Mouse (Mus musculus) layer of hippocampus, adult 2 months (tissue): ENCODE data around the gene Mecr. TPM values are rescaled to one million over a fixed set of nuclear protein-coding genes. Genes with fewer than 3 reads are reported as not detected.

Experiments
- DNase-seq, 2 experiments: peaks; one replicate each; pipeline ENCODE4 v3.0.0; 2022; ENCODE audit warnings: low spot score in 2 of 2
- H3K27ac ChIP-seq: fragments of 200-600 bp; 2 replicates; pipeline ENCODE4 v1.8.1; 2022
- H3K4me3 ChIP-seq: fragments of 200-600 bp; 2 replicates; pipeline ENCODE4 v1.8.1; 2022; ENCODE audit warnings: mild to moderate bottlenecking
- CTCF ChIP-seq: fragments of 200-600 bp; conservative IDR thresholded peaks from 2 replicates; pipeline ENCODE4 v1.8.1; 2022; ENCODE audit warnings: antibody characterized with exemption, mild to moderate bottlenecking, moderate library complexity
- total RNA-seq, 2 experiments: library from RNA; stranded (reverse); gene quantifications; 2 replicates each; pipeline ENCODE4 v1.2.3; 2021

Gene Mecr
- total RNA-seq, 2 experiments from 2014 or later, result 33.1 to 35.8 TPM

DNA sequence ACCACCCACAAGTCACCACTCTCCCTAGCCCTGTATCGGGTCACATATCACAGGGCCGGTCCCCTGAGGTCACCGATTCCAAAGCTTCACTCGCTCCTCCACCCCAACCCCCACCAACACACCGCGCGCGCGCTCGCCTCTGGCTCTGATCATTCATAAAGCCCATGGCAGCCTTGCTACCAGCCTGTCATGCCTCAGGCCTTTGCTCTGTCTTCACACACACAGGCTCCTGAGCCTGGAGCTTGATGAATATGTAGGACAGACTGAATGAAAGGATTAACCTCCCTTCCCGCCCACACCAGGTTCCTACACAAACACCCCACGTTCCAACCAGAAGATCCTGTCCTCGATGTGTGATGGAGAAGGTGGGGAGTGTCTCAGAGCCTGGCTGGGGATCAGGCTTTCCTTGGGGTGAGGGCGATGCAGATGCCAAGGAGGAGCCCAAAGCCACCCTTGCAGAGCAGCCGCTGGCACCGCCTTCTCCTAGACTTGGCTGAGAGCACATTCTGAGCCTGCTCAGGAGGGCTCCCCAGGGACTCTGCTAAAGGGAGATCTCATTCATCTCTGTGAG lies 22.0 kb upstream of the Mecr start:
- Histone ChIP-seq H3K27ac (no peak overlapping the region), H3K4me3 (no peak overlapping the region)
- DNase-seq, result no peak

DNA sequence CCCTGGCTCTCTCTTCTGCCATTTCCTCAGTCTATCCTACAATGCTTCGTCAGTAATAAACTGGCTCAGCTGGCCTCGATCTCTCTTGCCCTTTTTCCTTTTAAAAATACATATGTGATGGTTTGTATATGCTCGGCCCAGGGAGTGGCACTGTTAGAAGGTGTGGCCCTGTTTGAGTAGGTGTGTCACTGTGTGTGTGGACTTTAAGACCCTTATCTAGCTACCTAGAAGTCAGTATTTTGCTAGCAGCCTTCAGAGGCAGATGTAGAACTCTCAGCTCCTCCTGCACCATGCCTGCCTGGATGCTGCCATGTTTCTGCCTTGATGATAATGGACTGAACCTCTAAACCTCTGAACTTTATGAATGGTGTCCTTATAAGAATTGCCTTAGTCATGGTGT lies 20.7 kb upstream of the Mecr start:
- Histone ChIP-seq H3K4me3 (no peak overlapping the region), H3K27ac (no peak overlapping the region)
- TF ChIP-seq CTCF, result no peak
- no peak for DNase-seq

More for the DNA sequence above, 22.0 kb upstream of the Mecr start:
- TF ChIP-seq CTCF, result no peak

DNA sequence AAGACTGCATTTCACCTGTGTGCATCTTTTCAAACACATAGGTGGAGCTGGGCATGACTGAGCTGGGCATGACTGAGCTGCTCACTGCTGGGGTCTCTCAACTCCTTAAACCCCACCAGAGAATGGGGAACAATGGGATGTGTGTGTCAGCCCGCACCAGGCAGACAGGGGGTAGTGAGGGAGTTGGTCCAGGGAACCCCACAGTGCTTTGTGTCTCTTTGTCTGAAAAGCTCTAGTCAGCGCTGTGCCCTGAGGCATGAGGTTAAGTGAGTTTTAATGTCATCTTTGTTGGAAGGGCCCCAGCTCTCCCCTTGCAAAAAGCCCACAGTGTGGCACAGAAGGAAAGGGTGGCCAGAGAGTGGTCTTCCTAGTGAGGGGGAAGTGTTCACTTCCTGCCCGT lies 18.3 kb upstream of the Mecr start:
- H3K27ac ChIP-seq, result no peak overlapping the region
- no peak for TF ChIP-seq CTCF
- no peak for DNase-seq
- no peak overlapping the region for H3K4me3 ChIP-seq

DNA sequence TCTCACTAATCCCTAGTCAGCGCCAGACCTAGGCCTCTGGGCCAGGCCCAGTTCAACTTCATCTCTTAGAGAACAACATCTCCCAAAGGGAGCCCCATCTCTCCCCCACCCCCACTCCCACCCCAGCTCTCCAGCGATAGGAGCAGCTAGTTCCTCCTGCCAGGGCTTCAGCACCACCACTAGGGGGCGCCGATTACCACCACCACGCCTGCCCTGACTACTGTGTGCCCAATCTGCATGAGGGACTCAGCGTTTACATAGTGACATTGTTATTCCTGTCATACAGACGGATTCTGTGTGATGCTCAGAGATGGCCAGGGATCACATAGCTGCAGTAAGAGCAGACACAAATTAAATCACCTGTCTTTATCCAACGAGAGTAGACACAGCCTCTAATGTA lies 17.4 kb upstream of the Mecr start:
- Histone ChIP-seq H3K27ac (no peak overlapping the region), H3K4me3 (no peak overlapping the region)
- peak; percentile 77 for TF ChIP-seq CTCF
- DNase-seq, result peak in 1 of 2 experiments; percentile 38

DNA sequence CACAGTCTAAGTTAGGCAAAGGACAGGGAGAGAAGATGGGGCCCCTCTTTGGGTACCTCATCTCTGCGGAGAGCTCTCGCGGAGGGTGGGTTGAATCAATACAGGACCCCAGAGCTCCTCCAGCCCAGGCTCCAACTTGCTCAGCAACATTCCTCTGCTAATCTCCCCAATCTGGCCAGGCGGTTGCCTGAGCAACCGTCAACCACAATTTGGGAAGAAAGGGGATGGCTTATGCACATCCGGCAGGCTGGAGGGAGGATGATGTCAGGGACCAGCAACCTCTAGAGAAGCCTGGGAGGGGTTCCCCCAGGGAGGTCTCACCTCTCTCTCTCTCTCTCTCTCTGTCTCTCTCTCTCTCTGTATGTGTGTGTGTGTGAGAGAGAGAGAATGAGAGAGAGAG lies 16.4 kb upstream of the Mecr start:
- Histone ChIP-seq H3K27ac (no peak overlapping the region), H3K4me3 (no peak overlapping the region)
- DNase-seq, result no peak
- TF ChIP-seq CTCF, result no peak

DNA sequence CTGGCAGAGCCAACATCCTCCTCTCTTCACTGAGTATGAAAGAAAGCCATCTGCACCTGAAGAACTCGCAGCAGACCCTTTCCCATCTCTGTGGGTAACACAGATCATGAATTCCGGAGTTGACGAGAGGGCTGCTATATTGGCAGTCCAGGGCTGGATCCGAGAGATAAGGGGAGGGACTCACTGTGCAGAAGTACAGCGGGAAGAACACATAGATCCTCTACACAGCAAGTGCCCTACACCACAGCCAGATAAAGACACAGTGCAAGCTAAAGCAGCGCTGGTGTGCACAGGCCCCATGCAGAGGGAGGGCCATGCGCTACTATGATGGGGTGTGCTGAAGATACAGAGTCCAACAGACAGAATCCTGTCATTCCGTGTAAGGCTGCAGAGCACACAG lies 14.1 kb upstream of the Mecr start:
- DNase-seq, result no peak
- Histone ChIP-seq H3K4me3 (no peak overlapping the region), H3K27ac (no peak overlapping the region)
- TF ChIP-seq CTCF, result no peak

DNA sequence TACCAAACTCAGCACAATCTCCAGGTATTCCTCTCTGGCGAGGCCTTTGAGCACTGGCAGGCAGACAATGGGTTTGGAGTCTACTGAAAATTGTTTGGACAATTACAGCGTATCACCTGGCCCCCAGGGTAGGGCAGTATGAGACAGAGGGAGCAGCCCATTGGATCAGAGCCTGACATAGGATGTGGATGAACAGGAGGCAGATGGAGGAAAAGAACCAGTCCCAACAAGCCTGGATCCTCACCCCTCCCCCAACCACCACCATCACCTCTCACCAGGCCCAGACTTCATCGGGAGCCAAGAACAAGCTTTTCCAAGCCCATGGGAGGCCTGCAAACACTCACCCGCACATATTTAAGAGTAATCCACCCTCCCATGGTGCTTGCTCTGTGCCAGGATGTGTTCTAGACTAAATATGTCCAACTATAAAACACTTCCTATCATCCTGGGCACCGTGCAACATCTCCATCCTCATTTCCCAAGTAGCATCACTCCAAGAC lies 11.7 kb upstream of the Mecr start:
- Histone ChIP-seq H3K4me3 (no peak overlapping the region), H3K27ac (no peak overlapping the region)
- DNase-seq, result no peak
- no peak for TF ChIP-seq CTCF

DNA sequence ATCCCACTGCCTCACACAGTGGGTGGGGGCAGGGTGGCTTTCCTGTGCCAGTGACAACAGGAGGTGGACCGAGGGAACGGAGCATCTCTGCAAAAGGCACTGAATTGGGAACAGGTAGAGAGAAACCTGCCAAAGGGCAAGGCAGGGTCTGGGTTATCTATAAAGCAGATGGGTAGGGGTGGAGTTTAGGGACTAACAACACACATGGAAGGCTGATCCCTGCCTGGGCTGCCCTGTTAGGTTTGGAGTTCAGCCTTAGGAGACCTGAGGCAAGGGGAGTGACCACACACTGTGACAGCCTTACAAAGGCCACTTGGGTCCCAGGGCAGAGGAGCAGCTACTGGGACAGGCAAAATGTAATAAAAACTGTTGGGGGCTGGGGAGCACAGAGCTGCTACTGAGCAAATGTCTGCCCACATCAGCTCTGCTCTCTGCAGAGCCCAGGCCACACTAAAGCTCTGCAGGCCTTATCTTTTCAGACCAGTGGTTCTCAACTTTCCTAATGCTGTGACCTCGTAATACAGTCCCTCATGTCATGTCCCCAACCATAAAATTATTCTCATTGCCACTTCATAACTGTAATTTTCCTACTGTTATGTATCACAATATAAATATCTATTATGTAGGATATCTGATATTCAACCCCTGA lies 10.4 kb upstream of the Mecr start:
- Histone ChIP-seq H3K27ac (no peak overlapping the region), H3K4me3 (no peak overlapping the region)
- DNase-seq, result no peak
- no peak for TF ChIP-seq CTCF

DNA sequence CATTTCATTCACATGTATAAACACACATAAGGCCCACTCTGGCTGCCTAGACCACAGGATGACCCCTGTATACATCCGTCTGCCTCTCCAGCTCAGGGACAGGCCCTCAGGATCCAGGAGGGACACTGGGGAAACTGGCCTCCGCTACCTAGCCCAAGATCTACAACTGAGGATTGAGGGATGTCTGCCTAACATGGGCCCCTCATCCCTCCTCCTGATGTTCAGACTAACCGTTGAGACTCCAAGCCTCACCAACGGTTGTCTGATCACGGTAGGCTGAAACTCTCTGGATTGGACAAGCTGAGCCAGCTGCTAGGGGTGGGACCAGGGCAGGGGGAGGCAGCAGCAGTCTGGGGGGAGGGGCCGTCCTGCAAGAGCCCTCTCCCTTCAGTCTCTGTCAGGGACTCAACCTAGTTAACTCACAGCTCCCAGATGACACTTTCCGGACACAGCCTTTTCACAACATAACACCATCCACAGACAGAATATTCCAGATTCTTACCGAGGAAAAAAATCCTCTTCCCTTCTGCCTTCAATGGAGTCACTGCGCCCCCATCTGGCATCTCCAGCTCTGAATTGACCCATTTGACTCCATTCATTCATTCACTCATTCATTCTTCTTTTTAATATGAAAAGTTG lies 9.2 kb upstream of the Mecr start:
- TF ChIP-seq CTCF, result peak; percentile 76
- H3K4me3 ChIP-seq, result no peak overlapping the region
- no peak overlapping the region for H3K27ac ChIP-seq
- peak in 1 of 2 experiments; percentile 51 for DNase-seq

DNA sequence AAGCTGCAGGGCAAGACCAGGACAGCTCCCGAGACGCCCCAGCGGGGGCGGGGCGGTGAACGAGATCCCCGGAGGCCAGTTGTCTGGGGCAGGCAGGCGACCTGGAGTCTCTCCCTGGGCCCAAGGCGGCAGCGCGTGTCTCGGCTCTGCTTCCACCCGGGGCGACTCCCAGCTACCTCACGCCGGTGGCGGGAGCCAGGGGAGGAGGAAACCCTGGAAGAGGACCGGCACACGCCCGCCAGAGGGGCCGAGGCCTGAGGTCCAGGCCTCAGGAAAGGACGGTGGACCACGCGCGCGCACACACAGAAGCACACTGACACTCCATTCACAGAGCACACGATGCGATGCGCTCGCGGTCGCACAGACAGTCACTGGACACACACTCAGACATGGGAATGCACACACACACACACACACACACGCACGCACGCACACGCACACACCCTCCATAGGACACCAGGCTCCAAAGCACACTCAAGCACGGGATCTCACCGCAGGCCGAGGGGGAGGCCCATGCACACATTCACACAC lies 6.9 kb upstream of the Mecr start:
- no peak for TF ChIP-seq CTCF
- Histone ChIP-seq H3K27ac (peak overlapping the region; percentile 61; the same call in 1 of the 2 replicates), H3K4me3 (peak overlapping the region; percentile 82)
- no peak for DNase-seq

DNA sequence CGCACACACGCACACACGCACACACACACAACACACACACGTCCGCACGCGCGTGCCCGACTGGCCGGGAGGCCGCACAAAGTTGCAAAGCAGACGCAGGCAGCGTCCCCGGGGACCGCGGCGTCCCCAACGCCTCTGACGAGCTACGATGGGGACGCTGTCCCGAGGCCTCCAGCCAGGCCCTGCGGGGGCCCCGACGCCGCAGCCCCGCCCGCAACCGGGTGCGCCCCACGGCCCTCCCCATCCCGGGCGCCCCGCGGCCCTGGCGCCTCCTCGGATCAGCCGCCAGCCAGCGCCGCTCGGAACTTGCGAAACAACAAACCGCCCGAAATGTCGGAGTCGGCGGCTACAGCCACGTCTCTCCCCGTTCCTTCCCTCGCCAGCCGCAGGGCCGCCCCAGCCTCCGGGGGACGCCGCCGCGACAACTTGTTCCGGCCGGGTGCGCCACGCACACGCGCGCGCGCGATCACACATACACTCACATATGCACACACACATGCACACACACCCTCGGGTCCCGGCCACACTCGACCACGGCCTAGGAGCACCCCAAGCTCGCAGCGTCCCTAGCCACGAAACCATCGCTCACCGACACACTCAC lies 6.3 kb upstream of the Mecr start:
- peak overlapping the region; percentile 81 for H3K27ac ChIP-seq
- DNase-seq, result no peak
- no peak for TF ChIP-seq CTCF
- peak overlapping the region; percentile 82 for H3K4me3 ChIP-seq

DNA sequence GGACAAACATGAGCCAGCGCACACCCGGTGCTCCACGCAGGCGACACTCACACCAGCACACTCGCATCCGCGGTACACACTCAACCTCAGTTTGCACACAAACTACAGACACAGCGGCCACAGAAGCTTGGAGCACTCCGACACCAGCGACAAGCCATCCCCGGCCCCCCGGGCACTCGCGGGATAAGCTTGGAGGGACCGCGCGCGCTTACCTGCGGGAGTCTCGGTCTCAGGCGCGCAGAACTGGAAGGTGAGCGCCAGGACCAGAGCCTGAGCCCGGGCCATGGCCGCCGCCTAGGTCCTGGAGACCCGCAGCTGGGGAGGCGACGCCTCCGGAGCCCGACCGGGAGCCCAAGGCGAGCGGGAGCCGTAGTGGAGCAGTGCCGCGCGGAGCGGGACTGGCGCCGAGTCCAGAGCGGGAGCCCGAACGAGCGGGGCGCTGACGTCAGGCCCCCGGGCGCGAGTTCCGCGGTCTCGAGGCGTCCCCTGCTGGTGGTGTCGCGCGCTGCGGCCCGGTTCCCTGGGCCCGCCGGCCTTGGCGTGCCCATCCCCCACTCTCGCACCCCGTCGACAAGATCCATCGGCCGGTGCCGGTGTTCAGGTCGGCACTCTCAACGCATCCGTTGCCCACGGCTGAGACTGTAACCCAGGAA lies 5.3 kb upstream of the Mecr start, which contains the start of gene Ptpru:
Ptpru (minus strand) TSS at position 417 of the 653 bp plus-strand sequence.
- peak within 1 kb of the TSS; percentile 82 for H3K4me3 ChIP-seq
- TF ChIP-seq CTCF, result peak; percentile 100
- peak within 1 kb of the TSS; percentile 81 for H3K27ac ChIP-seq
- DNase-seq, result peak; percentile 81 to 96
